Mouse (Mus musculus) activated CD4-positive, CD25-positive, alpha-beta regulatory T cell (primary cell): Measurements from ENCODE around the gene Cnpy3. TPM values are rescaled to one million over a fixed set of nuclear protein-coding genes. Genes with fewer than 3 reads are reported as not detected.

Source experiments
- polyA plus RNA-seq, 2 experiments: library from polyadenylated mRNA; unstranded; fragments of 100-300 nt; shearing (Covaris generic); gene quantifications; one replicate each; pipeline ENCODE4 v1.2.1; 2017

Cnpy3 gene
- polyA plus RNA-seq = 10 to 100 TPM; 40.8 to 41.1 TPM

DNA sequence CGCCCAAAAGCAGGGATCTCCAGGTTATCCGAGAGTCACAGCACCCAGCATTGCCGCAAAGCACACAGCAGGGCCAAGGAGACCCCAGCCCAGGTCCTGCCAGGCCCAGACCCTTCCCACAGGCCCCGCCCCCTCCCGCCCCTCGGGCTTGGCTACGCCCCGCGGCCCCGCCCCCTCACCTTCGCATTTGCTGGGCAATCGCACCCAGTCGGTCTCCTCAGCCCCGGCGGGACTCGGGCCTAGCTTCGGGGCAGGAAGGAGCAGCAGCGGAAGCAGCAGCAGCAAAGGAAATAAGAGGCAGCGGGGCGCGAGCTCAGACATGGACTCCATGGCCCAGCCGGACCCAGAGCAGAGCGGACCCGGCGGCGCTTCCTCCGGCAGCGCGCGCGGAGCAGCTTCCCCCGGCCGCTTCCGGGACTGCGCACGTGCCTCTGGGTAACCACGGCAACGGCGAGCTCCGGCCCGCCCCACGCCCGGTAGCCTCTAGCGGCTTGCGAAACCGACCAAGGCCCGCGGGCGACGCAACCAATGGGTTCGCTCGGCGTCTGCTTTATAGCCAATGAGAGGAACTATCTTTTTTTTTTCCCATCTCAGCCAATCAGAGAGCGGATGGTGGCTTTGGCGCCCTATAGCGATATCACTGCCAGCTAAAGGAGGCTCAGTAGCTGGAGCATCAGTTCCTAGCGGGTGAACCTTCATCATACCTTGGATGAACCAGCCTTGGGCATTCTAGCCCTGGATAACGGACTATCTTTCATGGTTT is at the start of gene Cnpy3:
Gene Cnpy3 (minus strand): TSS at position 421 of the 763 bp plus-strand sequence.

DNA sequence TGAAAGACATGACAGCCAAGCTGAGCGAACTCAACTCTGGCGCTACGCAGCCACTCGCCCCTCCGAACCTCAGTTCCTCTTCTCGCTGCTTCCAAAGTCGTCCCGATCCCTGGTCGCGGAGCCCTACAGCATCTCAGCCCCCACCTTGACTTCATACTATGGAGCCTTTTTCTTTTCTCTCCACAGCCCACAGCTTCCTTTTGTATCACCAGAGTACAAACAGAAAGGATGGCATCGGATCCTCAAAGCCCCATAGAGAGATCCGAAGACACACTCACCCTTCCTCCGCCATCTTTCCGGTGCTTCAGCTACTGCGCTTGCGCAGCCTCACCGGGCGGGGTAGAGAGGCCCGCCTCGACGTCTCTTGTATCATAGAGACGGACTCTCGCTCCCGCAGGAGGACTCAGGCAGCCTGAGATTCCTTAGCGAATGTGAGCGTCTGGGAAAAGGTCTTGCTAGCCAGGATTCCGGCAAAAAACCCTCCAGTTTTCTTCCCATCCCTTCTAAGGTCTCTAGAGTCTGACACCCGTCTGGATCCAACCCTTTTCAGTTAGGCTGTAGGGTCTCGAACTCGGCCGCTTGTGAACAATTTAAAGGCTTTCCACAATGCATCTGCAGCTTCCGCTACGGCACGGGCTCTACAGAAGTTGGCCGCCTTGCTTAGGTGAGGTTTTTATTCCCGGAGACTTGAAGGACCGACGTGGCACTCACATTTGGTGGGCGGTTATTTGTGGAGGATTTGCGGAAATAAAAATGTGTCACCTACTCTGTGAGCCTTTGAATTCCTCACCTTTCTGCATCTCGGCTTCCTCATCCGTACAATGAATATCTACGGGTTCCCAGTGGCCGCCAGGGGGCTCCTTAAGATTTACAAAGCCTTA is 30.6 kb upstream of the Cnpy3 start, which contains the start of gene Rpl7l1:
Gene Rpl7l1 (minus strand): TSS at position 332 of the 881 bp plus-strand sequence.

DNA sequence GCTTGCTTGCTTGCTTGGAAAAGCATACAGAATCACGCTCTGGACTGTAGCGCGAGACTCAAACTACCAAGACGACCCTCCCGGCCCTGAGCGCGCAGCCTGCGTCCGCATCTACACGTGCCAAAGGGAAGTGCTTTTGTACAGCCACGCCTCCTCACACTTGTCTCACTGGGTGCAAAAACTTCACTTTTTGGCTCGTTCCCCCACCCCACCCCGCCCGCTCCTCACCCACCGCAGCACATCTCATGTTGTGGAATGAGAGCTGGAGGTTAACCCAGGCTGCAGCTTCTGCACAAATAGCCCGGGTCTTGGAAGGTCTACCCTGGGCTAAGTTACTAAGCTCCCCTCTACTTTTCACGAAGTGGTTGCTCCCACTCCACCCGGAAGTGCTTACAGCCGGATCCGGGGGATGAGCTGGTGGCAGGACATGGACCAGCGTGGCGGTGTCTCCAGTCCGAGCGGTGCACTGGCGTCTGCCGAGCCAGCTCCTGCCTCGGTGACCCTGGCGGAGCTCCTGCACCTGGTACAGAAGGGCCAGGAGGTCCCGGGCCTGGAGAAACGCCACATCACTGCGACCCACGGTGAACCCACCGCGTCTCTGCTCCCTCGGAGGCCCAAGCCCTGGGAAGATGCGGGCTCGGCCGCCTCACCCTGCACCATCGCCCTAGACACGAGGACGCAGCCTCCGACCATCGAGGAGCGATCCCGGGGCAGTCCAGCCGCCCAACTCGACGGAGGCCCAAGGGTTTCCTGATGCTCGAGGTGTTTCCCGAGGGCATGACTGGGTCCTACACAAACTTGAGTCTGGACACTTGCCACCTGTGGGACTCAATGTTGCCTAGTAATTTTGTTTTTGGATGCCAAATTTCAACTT is 20.6 kb upstream of the Cnpy3 start, which contains the start of gene 2310039H08Rik:
Gene 2310039H08Rik (plus strand): TSS at position 232 of the 874 bp plus-strand sequence.

DNA sequence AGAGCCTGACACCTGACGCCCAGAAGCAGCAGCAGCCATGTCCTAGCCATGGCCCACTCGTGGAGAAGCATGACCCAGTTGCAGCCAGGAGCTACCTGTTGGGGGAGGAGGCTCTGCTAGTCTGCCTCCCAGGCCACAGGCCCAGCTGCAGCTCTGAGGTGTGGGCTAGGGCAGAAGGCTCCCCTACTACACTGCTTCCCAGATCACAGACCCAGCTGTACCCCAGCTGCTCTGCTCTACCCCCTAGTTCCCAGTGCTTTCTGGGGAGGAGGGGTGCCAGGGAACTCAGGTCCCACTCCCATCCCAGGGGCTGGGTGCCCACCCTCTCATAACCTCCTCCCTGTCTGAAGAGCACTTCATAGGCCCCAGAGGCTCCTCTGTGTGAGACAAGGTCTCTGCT is 11.5 kb upstream of the Cnpy3 start, which contains the start of gene Ptcra:
Gene Ptcra (minus strand): TSS at position 169 of the 400 bp plus-strand sequence.

DNA sequence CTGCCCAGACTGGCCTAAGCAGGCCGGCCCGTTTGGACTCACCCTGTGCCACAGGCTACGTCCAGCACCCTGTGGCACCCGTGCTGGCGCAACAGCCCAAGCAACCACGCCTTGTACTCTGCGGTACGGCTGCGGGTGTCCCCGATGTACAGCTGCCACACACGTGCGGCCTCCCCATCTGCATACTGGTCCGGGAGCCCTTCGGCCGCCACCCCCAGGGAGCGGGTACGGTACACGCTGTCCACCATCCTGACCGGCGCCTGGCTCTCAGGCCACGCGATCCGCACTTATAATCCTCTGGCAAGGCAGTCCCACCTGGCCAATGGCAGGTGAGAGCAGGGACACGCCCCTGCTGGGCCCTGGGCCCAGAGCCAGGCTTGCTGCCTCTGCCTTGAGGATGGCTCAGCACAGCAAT is 23.1 kb downstream of the Cnpy3 start, which contains the start of gene Gnmt:
Gene Gnmt (minus strand): TSS at position 265 of the 415 bp plus-strand sequence.

DNA sequence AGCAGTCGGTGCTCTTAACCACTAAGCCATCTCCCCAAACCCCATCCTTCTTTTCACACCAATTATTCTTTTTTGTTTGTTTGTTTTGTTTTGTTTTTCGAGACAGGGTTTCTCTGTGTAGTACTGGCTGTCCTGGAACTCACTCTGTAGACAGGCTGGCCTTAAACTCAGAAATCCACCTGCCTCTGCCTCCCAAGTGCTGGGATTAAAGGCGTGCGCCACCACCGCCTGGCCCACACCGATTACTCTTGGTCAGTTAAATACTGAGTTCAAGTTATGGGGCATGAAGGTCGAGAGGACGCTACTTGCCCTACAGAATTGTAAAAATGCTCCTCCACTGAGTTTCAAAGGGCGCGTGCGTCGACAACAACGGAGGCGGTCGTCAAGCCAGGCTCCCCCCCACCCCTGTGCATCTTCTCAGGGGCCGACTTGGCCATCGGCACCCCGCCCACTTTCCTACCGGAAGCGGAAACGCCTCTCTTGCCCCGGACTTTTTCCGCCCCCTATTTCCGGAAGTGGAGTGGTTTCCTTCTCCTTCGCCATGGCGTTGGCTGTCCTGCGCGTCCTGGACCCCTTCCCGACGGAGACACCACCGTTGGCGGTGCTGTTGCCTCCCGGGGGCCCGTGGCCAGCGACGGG is 40.9 kb downstream of the Cnpy3 start, which contains the start of gene Pex6:
Gene Pex6 (plus strand): TSS at position 505 of the 639 bp plus-strand sequence.

DNA sequence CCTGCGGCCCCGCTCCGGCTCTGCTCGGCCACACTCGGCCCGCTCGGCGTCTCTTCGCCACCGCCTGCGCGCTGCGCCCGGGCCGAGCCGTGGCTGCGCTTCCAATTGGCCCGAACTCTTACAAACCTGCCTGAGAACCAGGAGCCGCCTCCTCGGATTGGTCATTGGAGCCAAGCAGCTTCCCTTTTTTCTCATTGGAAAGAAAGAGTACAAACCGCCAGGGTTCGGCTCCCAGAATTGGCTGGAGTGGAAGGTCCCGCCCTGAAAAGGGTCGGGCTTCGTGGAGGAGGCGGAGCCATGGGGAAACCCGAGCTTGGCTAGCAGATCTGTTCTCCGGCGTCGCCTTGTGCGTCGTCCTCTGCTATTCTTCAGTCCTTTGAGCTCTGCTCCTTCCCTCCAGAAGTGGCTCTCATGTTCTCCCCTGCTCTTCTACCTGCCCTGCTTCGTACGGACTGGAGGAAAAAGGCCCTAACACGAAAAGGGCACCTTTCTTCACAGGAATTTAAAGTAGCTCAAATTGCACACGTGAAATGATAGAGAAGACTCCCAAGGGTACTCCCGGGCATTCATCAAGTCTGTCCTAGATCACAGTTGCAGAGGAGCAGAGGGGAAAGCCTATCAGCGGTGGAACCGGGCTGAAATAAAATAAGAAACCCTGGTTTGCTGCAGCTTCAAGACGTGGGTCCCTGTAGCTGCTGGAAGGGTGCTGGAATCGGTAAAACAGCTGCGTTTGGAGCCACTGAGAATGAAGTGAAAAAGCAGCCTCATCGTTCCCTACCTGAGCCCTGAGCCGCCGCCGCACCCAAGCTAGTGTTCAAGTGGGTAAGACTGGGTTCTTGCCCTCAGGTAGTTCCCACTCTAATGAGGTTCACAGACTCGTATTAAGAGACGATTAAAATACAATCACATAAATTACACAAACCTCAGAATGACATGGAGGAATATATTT is 46.9 kb downstream of the Cnpy3 start, which contains the start of gene Ppp2r5d:
Gene Ppp2r5d (minus strand): TSS at position 225 of the 949 bp plus-strand sequence.

Other genes starting within 250 kb of the Cnpy3 start
- gene Cul9, start 205.8 kb downstream of the Cnpy3 start, polyA plus RNA-seq = 1 to 10 TPM; 1.3 to 5.6 TPM
- gene Srf, start 196.0 kb downstream of the Cnpy3 start, polyA plus RNA-seq = 10 to 100 TPM; 22.6 to 41.9 TPM
- gene Ptk7, start 122.7 kb downstream of the Cnpy3 start, polyA plus RNA-seq = under 1 TPM in 1 of 2 experiments, not detected in 1; 0.22 TPM
- gene Klc4, start 106.2 kb downstream of the Cnpy3 start, polyA plus RNA-seq = 10 to 100 TPM; 13.7 to 24.2 TPM
- gene Mrpl2, start 106.0 kb downstream of the Cnpy3 start, polyA plus RNA-seq = 10 to 100 TPM; 27.8 to 61.8 TPM
- gene Cul7, start 101.9 kb downstream of the Cnpy3 start, polyA plus RNA-seq = 1 to 10 TPM; 5.3 to 7.8 TPM
- 10 to 100 TPM; 55.5 to 71.6 TPM for gene Rrp36, start 77.9 kb downstream of the Cnpy3 start, polyA plus RNA-seq
- gene Mea1, start 73.4 kb downstream of the Cnpy3 start, polyA plus RNA-seq = 100 to 1,000 TPM; 158 to 160 TPM
- 10 to 100 TPM; 63.8 to 76.3 TPM for gene Klhdc3, start 71.3 kb downstream of the Cnpy3 start, polyA plus RNA-seq
- gene Ppp2r5d, start 47.1 kb downstream of the Cnpy3 start, polyA plus RNA-seq = 10 to 100 TPM; 66.0 to 83.4 TPM
- gene Pex6, start 40.8 kb downstream of the Cnpy3 start, polyA plus RNA-seq = 10 to 100 TPM; 19.5 to 32.7 TPM
- under 1 TPM in 1 of 2 experiments, not detected in 1; 0.55 TPM for gene Gnmt, start 23.0 kb downstream of the Cnpy3 start, polyA plus RNA-seq
- gene Ptcra, start 11.5 kb upstream of the Cnpy3 start, polyA plus RNA-seq = not detected
- gene 2310039H08Rik, start 20.4 kb upstream of the Cnpy3 start, polyA plus RNA-seq = 10 to 100 TPM; 26.5 to 56.7 TPM
- gene Rpl7l1, start 30.5 kb upstream of the Cnpy3 start, polyA plus RNA-seq = 100 to 1,000 TPM; 123 to 130 TPM
- gene Bicral, start 106.3 kb upstream of the Cnpy3 start, polyA plus RNA-seq = 10 to 100 TPM; 17.0 to 27.2 TPM
- 10 to 100 TPM; 53.4 to 55.7 TPM for gene Tbcc, start 138.5 kb upstream of the Cnpy3 start, polyA plus RNA-seq
- gene Prph2, start 158.2 kb upstream of the Cnpy3 start, polyA plus RNA-seq = under 1 TPM in 1 of 2 experiments, not detected in 1; 0.33 TPM